Mouse (Mus musculus) adrenal gland, adult (tissue): ENCODE measurements at regions not wholly inside any gene's neighbourhood (a gene's known extent, or its start where the extent isn't known, plus 50 kb on each side); places are given as distances from the start of the nearest gene placed in this dataset.

ENCODE experiments used
- DNase-seq, 2 experiments: peaks; one replicate each; pipeline ENCODE4 v3.0.0; 2022 to 2023; ENCODE audit warnings: low spot score in 1 of 2; ENCODE audit not compliant: inconsistent age in 2 of 2

DNA sequence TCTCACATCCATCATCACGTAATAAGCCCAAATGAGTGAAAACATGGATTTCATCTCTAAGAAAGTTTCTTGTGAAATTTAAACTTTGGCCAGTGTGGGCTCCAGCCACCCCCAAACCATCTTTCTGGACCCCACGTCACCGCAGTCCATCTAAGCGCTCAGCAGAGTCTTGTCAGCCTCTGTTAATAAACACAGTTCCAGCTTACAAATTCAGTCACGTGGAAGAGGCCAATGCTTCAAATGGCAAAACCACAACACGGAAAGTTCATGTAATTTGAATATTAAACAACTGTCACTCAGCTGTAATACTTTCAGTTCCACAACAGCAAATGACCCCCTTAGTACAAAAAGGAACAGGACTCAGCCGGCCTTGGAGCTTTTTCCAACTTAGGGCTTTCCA lies 282.0 kb upstream of the Nfe2l3 start:
- no peak for DNase-seq

DNA sequence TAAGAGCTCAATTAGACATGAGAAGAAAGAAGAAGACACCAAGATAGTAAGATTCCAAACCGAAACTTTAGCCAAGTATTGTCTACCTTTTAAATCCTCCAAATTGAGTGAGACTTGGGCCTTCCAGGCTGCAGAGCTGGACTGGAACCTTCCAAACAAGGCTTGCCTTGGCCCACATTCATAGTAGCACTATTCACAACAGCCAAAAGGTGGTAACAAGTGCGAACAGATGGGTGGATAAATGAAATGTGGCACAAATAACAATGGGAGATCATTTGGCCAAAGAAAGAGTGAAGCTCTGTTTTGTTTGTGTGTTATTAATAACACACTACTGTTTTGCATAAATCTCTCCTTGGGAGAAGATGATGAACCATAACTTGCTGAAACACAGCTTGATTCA lies 281.6 kb upstream of the Nfe2l3 start:
- DNase-seq, result no peak

DNA sequence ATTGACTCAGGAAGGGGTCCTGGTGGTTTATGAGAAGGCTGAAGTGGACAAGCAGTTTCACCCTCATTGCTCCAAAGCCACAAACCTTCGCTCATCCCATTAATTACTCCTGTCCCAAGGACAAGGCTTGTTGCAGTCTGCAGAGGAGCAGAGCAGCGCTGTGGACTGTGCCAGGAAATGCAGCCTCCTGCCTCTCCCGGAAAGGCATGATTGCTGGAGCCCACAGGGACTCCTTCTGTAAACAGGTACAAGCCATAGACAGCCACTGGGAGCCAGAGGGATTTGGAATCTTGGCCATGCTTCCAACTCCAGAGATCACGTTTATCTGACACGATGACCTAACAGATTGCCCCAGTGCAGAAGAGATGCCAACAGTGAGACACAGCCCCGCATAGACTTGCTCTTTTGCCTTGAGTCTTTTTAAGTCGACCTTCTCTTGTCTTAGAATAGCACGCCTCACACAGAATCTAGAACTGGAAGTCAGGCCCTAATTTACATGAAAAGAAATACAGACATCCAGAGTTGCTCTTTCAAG lies 275.6 kb upstream of the Nfe2l3 start:
- peak in 1 of 2 experiments; percentile 74 for DNase-seq

DNA sequence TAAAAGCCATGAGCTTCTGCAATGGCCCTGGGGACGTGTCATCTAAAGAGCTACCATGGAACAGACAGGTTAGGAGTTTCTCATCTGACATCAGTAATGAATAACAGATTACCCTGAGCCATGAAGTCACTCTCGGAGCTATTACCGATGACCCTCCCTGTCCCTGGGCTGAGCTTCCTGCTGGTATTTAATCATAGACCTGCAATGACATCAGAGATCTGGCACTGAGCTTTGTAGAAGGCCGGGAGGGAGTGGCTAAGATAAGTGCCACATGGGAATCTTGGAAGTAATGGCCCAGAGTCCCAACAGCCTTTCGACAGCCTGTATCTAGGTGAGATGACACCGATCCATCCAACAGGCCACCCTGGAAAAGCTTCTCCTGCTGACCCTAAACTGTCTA lies 271.3 kb upstream of the Nfe2l3 start:
- DNase-seq, result peak in 1 of 2 experiments; percentile 48

DNA sequence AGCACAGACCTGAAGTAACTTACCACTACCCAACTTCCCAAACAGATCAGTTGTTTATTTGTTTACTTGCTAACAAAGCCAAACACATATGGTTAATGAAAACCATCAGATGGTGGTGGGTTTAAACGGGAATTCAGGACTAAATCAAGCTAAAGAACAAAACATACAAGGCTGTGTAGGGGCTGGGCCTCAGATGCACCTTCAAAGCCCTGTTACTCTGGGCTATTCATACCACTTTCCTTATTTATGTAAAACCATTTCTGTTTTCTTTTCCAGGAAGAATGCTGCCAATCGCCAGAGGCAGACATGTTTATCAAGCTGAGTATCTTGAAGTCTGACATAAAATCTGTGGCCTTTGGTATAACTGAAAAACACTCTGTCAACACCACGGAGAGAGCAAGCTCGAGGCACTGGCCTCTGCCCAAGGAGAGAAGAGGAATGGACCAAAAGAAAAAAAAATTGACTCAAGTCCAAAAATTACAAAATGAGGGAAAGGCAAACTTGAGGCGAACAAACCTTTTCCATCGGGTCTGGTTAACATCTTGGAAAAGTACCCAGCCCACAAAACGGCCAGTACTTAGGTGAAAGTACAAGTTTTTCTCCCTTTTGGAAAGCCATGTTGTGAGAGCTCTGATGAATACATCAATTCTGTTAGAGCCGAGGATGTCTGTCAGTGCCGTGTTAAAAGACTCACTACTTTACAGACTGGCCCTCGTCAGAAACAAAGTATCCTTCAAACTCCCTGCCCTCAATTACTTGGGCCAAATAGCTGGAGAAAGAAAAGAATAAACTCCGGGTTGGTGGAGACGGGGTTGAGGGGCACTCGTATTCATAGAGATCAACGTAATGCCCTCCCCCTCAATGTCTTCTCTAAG lies 270.0 kb upstream of the Nfe2l3 start:
- no peak for DNase-seq

DNA sequence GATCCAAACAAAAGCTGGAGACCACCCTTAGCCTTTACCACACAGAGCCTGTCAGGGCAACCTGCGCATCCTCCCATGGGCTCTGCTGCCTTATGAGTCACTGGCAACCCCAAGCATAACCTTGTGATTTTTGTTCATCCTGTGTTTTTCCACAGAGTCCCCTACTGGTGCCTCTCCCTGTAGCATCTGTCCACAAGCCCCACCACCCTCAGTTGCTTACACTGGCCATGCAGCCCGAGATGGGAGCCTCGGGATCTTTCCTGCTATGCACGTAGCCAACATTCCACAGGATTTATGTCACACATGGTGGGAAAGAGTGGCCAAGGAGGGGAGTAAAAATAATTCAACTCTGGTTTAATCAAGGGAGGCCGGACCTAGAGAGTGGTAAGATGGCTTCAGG lies 269.2 kb upstream of the Nfe2l3 start:
- peak in 1 of 2 experiments; percentile 63 for DNase-seq

DNA sequence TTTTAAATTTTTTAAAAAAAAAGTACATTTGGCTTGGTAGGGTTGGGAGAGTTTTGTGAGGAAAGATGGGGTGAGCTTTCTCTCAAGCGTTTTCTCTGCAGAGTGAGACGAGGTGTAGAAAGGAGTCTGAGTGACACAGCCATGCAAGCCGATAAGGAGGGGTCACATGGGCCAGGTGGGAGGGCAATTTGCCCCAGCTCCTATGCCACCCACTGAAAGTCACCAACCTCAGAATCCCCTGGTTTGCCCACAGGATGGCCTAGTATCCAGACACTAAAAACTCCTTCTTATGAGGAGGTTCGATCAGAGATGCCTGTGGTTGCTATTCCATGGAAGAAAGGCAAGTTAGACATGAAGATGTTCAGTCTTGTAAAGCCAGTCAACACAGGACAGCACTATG lies 268.6 kb upstream of the Nfe2l3 start:
- DNase-seq, result no peak

DNA sequence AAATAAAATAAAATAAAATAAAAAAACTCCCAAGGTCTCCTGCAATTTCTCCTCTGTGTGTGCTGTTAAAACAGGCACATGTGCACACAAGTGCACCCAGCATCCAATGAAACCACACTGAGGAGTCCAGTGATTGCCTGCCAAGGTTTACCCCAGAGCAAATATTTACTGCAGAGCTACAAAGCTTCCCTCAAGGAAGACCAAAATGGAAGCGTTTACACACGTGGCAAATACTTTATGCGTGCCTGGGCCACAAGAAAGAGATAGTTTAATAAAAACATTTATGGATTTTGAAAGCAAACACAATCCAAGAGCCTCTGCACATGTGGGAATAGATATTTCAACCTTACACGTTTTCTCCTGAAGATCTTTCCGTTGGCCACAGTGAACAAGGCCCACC lies 265.4 kb upstream of the Nfe2l3 start:
- no peak for DNase-seq

DNA sequence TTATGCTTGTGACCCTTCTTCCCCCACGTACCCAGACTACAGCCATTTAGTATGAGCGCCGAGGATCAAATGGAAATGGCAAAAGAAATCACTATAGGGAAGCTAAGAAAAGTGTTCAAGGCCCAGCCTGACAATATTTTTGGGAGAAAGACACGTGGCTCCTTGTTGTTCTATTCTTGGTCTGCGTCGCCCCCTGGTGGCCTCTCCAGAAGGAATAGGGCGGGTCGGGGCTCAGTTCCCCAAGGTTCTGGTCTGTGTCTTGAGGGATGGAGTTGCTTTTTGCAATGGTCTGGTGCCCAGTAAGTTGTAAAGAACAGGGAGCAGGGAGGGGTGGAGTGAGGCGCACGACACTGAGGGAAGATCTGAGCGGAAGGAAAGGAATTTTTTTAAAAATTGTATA lies 264.4 kb upstream of the Nfe2l3 start:
- peak; percentile 64 to 89 for DNase-seq

DNA sequence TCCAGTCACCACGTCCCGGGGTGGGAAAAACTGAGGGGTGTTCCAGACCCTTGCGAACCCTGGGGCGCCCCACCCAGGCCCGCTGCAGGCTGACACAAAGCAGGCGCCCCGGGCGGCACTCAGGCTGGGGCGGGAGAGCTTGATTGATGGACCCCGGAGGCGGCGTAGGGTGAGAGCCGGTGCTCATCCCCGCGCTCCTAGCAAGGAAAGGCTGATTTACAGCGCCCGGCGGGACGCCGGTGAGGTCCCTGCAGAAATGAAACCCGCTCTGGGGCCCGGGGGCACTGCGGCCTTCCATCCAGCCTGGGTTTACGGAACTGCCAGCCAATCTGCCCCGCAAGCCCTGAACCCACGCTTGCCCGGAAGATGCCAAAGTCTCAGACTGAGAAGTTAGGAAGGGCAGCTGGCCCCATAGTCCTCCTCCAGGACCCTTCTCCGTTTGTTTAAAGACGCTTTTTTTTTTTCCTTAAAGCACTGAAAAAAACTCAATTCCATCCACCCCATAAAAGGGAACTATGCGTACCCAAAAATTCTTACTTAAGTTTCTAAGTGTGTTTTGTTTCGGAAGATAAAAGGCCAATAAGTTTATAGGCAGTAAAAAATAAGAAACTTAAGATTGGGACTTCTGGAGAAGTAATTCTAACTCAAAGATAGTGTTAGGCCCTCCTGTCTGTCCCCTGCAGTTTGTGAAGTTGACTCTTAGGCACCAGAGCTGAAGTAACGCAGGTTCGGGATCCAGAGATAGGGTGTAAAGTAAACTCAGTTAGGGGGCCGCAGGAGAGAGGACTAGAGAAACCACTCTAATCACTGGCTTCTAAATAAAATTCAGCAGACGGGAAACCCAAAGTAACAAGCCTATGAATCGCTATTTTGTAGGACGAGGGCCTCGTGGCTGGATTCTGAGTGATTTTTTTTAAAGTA lies 263.4 kb upstream of the Nfe2l3 start:
- DNase-seq, result peak in 1 of 2 experiments; percentile 39

DNA sequence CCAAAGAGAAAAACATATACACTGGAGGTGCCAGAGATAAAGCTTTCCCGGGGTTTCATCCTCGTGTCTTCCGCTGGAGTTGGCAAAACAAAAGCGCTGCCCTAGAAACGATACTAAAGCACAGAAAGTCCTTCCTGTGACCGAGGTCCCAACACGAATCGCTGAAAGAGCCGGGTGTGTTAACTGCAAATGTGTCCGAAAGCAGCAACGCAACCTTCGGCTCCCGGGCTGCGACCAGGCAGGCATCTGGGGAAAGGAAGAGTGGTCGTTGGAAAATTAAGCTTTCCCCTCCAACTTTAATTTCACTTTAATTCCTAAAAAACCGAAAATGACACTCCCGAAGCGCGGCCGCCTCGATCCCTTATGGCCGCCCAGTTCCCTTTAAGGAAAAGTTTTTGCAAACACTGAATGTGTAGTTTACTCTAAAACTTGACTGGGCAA lies 262.5 kb upstream of the Nfe2l3 start:
- DNase-seq, result no peak

DNA sequence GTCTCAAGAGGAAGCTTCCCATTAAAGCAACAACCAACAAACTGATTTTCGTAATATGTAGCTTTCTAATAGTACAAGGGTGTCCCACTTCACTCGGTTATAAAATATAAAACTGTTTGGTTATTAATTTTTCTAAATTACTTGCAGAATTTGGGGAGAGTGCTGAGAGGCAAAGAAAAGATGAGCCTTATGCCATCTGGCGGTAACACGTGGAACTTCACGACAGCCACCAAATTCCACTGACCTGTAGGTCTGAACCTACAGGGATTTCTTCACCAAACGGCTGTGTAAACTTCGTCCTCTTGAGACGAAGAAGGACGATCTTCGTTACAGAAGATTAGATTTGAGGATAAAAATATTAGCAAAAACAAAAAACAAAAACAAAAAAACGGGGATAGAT lies 262.1 kb upstream of the Nfe2l3 start:
- peak in 1 of 2 experiments; percentile 83 for DNase-seq

DNA sequence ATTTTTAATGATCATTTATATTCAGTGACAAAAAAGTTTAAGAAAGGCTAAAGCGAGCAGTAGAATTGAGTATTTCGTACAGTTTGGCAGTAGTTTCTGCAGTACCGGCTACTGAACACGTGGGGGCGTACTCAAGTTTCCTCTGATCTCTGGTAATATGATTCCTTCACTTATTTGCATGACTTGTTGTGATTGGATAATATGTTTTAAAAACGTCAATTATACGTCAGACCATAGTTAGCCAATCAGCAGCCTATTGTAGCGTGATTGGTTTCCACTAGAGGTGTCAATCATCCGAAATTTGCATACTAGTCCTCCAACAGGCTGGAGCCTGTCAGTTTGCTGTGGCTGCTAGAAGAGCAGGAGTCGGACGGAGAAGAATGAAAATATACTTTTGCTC lies 261.6 kb upstream of the Nfe2l3 start:
- peak in 1 of 2 experiments; percentile 70 for DNase-seq

DNA sequence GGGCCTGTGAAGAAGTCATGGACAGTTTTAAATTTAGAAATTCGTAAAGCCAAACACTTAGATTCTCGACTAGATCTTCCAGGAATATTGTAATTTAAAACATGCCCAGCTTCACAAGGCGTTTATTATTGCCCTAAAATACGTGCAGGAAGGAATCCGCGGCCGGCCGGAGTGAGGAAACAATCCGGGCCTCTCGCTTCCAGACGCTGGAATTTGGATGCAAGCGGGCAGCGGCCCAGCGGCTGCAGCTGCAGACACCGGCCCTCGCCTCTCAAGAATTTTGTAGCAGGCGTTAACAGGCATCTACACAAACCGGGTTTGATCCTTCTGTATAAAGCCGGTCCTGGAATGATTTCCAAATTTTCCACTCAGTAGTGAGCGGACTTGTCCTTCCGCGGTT lies 260.7 kb upstream of the Nfe2l3 start:
- peak in 1 of 2 experiments; percentile 69 for DNase-seq

DNA sequence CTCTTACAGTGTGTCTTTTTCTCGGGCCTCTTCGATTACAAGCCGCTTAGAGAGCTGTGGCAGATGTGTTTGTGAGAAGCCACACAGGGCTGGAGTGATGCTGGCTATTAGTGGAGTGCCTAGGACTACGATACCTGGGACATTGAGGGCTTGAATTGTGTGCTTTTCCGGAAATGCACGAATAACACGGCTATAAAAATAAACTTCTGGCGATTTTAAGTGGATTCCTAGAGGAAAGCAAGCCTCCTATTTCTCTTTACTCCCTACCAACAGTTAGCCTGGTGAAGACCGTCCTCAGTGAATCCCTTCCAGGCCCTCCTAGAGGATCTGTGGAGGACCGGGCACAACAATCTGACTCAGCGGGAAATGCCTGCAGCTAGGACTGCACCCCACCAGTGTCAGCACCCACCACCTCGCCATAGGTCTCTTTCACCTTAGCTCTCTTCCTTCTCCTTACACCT lies 260.1 kb upstream of the Nfe2l3 start:
- peak in 1 of 2 experiments; percentile 42 for DNase-seq

DNA sequence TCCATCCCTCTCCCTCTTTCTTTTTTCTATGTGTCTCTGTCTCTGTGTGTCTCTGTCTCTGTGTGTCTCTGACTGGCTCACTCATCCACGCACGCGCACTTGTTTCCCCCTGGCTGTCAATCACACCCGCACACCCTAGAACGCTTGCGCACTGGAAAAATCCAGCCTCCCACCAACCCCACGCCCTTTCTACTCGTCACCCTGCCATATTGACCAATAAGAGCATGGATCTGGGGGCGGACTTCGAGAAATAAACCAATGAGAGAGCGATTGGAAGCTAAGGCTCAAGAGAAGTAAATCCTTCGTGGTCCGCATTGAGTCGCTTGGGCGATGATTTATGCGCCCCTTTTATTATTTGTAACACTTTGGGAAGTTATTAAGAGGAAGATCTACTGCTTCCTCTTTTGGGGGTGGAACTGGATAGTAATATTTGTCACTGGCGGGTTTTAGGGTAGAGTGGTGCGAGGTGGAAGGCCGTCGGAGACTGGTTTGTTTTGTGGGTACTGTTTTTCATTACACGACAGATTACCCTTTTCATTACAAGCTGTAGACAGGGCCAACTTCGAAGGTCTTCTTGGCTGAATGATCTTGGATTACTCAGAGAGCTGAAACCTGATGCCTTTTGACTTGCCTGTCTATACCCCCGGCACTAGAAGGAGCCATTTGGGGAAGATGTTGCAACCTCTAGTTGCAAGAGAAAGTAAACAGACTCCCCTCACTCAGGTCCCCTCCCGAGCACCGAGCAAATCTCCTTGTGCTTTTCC lies 259.4 kb upstream of the Nfe2l3 start:
- DNase-seq, result peak; percentile 49 to 68

DNA sequence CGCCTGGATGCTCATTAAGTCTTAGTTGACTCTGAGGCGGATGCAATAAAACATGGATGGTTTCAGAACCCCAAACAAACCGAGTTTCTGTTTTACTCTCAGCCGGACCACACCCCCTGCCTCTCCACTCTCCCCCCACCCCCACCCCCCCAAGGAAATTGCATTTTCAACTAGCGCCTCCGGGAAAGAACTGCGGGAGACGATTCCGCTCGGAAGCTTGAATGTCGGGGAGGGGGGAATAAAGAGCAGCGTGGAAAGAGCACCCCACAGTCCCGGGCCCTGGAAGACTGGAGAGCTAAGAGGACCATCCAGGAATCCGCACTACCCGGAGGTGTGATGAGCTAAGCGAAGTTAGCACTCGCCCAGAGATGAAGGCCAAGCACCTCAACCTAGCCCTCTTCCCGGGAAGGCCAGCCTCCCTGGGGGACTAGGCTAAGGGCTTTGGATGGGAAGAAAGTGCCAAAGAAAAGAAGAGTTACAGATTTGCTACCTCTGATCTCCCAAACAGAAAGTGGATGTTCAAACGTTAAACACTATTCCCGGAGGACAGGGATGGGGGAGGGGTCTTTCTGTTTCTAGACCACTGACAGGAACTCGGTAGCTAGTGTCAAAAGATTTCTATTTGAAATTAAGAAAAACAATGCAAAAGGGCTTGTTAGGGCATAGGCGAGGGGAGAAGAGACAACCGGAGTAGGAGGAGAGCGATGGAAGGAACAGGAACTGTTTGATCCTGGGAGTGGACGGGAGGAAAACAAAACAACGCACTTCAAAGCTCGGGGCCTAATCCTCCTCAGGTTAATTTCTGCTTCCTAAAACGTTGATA lies 258.6 kb upstream of the Nfe2l3 start:
- peak in 1 of 2 experiments; percentile 31 for DNase-seq

DNA sequence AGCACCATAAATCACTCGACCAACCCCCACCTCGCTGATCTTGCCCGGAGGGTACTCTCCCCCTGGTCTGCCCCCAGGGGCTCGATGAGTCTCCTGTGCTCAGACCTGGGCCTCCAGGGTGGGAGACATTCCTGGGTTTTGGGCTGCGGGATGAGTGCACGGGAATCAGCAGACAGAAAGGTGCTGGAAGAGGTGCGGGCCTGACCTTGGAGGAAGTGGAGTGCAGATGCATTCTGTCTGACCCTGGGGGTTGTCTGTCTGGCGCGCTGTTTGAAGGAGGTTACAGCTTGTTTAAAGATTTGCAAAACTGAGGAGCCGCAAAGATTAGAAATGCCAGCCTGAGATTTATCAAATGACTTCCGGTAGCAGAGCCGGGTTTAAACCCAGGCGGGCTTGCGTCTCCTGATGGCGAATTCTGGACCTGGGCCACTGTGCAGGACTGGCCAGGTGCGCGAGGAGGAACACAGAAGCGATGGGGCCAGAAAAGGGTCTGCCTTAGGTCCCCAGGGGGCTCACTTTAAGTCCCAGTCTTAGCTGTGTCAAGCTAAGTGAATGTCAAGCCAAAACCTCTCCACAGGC lies 257.9 kb upstream of the Nfe2l3 start:
- DNase-seq, result peak in 1 of 2 experiments; percentile 29
